ENCODE assay signal across 1 mouse cellular context in genomic region chr7:141173323-141173850, GRCm38 (mm10).
TF ChIP-seq lines count a peak whose summit lies in the region.

No protein-coding gene starts in this region.

TF ChIP-seq in CH12.LX, 34 proteins besides CTCF, POLR2A, EP300 and RAD21:
- TF ChIP-seq MAFK (IDR thresholded peaks at IDR 0.05; ENCODE audit: insufficient replicate concordance, low read length) (no peak), JUN (IDR thresholded peaks at IDR 0.05; ENCODE audit: insufficient read depth, low read depth, low read length) (no peak), MXI1 (IDR thresholded peaks at IDR 0.05; ENCODE audit: low read depth, low read length) (no peak), JUND (conservative IDR thresholded peaks at IDR 0.05; ENCODE audit: low read depth, low read length) (no peak), NELFE (IDR thresholded peaks at IDR 0.05; ENCODE audit: low read depth, low read length) (no peak), USF1 (IDR thresholded peaks at IDR 0.05; ENCODE audit: low read depth, low read length) (no peak), ELF1 (IDR thresholded peaks at IDR 0.05; ENCODE audit: low read depth, low read length) (no peak), IRF4 (IDR thresholded peaks at IDR 0.05; ENCODE audit: low read depth, low read length) (no peak), MAX (IDR thresholded peaks at IDR 0.05; ENCODE audit: low read length) (no peak), KAT2A (IDR thresholded peaks at IDR 0.05; ENCODE audit: insufficient replicate concordance, low read length) (no peak), GABPA (IDR thresholded peaks at IDR 0.05; ENCODE audit: insufficient replicate concordance, low read depth, low read length) (no peak), TCF12 (IDR thresholded peaks at IDR 0.05; ENCODE audit: low read depth, low read length) (no peak), MYC (IDR thresholded peaks at IDR 0.05; ENCODE audit: low read depth, low read length) (no peak), POLR2AphosphoS2 (IDR thresholded peaks at IDR 0.05; ENCODE audit: low read depth, low read length) (no peak), ZC3H11A (IDR thresholded peaks at IDR 0.05; ENCODE audit: low read depth, low read length) (no peak), HCFC1 (IDR thresholded peaks at IDR 0.05; ENCODE audit: low read depth, low read length) (no peak), SMC3 (IDR thresholded peaks at IDR 0.05; ENCODE audit: low read depth, low read length) (no peak), SIN3A (IDR thresholded peaks at IDR 0.05; ENCODE audit: low read length) (no peak), MEF2A (IDR thresholded peaks at IDR 0.05; ENCODE audit: borderline replicate concordance, low read depth, low read length) (no peak), E2F4 (IDR thresholded peaks at IDR 0.05; ENCODE audit: insufficient replicate concordance, low read depth, low read length) (no peak)
TF ChIP-seq in CH12.LX: peak in this region for 0.
